ENCODE assay signal across 8 mouse cellular contexts in the genomic region with DNA sequence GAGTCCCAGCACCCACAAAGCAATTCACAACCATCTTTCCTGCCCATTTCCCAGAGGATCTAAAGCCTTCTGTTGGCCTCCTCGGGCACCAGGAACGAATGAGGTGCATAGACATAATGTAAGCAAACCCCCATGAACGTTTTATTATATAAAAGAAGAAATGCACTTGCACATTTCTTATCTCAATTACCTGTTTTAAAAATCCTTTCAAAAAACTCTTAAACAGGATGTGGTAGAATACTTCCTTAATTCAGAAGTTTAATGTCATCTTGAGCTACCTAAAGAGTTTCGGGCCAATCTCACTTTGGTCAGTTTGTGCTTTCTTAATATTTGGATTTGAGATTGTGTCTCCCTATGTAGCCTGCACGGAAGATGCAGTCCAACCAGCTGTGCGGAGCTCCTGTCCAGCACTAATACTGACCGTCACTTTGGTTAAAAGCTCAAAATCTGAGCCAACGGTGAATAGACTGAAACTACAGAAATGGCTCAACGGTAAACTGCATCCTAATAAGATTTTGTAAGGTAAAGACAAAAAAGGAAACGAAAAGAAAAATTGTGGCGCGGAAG. TPM values are rescaled to one million over a fixed set of nuclear protein-coding genes. Genes with fewer than 3 reads are reported as not detected.
DNase-seq lines count a peak whose midpoint lies in the region; ATAC-seq and TF ChIP-seq lines count a peak whose summit lies in the region.

No protein-coding gene starts in this region.

- peaks cover 81% of the 10 kb centered on the region for H3K79me2 ChIP-seq in C2C12 (ENCODE audit: control insufficient read depth, insufficient read depth)

- no peak for TF ChIP-seq CTCF in gastrocnemius, adult 2 months (IDR thresholded peaks at IDR 0.05)
- TF ChIP-seq CTCF in C2C12 (IDR thresholded peaks at IDR 0.05; ENCODE audit: control insufficient read depth, insufficient read depth, insufficient read length), result no peak
- no peak for TF ChIP-seq CTCF in liver, postnatal 0 days (IDR thresholded peaks at IDR 0.05; ENCODE audit: low read depth)

- TF ChIP-seq EP300 in liver, postnatal 0 days (IDR thresholded peaks at IDR 0.05; ENCODE audit: low read depth), result no peak

- H3K36me3 ChIP-seq in C2C12 (ENCODE audit: control insufficient read depth, insufficient read depth), result peaks cover 67% of the 10 kb centered on the region
- H3K36me3 ChIP-seq in forebrain, embryonic 14.5 days (ENCODE audit: control insufficient read depth, insufficient read depth, low read length), result peaks cover 51% of the 10 kb centered on the region
- peaks cover 53% of the 10 kb centered on the region for H3K36me3 ChIP-seq in liver, postnatal 0 days (replicated peaks; ENCODE audit: insufficient read depth, low read length)

- no peaks in the 10 kb centered on the region for H3K9me3 ChIP-seq in forebrain, embryonic 14.5 days (replicated peaks; ENCODE audit: control insufficient read depth, low read length)
- H3K9me3 ChIP-seq in liver, postnatal 0 days (ENCODE audit: low read length), result no peaks in the 10 kb centered on the region

- peak overlapping the region; percentile 97 for H3K4me3 ChIP-seq in gastrocnemius, adult 2 months
- H3K4me3 ChIP-seq in C2C12 (ENCODE audit: insufficient read depth, poor library complexity, severe bottlenecking), result peak overlapping the region; percentile 80
- H3K4me3 ChIP-seq in forebrain, embryonic 14.5 days (ENCODE audit: low read depth, low read length), result peak overlapping the region; percentile 67
- peak overlapping the region; percentile 85 for H3K4me3 ChIP-seq in liver, postnatal 0 days (ENCODE audit: low read depth, low read length)

- WGBS in forebrain, embryonic 14.5 days, result 15% methylated on average over 12 of the region's 12 CpGs
- WGBS in liver, postnatal 0 days (ENCODE audit: insufficient replicate concordance), result 8% methylated on average over 12 of the region's 12 CpGs

- H3ac ChIP-seq in C2C12 (ENCODE audit: control insufficient read depth, insufficient read length, low read depth), result peak overlapping the region; percentile 93

- H3K4me1 ChIP-seq in forebrain, embryonic 14.5 days (ENCODE audit: control insufficient read depth, insufficient read depth, low read length), result peaks cover 28% of the 10 kb centered on the region
- peaks cover 24% of the 10 kb centered on the region for H3K4me1 ChIP-seq in liver, postnatal 0 days (ENCODE audit: insufficient read depth)

- DNase-seq in gastrocnemius, adult 2 months, result no peak
- DNase-seq in gastrocnemius, postnatal 36 days, result no peak
- no peak for DNase-seq in forebrain, embryonic 14.5 days (ENCODE audit: low spot score)
- DNase-seq in liver, postnatal 0 days, result no peak
- no peak for DNase-seq in left cerebral cortex, adult 8-10 months (ENCODE audit: low spot score in 2 of 2)
- no peak for DNase-seq in spleen, adult 18-20 months
- DNase-seq in cerebellum, adult 8-10 months, result no peak

- no peak for ATAC-seq in forebrain, embryonic 14.5 days
- no peak for ATAC-seq in liver, postnatal 0 days

- intact Hi-C loops in gastrocnemius, adult 2 months (cut with DNase I), result loop anchor here (2.0 to 5.0 kb wide), 2 partner anchors 14 to 196 kb away; a partner anchor contains a TSS
- intact Hi-C loops in gastrocnemius, postnatal 36 days (cut with DNase I), result no loop called here

- H3K27ac ChIP-seq in gastrocnemius, adult 2 months, result peak overlapping the region; percentile 95
- peak overlapping the region; percentile 92 for H3K27ac ChIP-seq in forebrain, embryonic 14.5 days (ENCODE audit: low read depth, low read length)
- peak overlapping the region; percentile 97 for H3K27ac ChIP-seq in liver, postnatal 0 days (ENCODE audit: low read depth)

- peak overlapping the region; percentile 86 for H3K9ac ChIP-seq in forebrain, embryonic 14.5 days (ENCODE audit: low read length)
- peak overlapping the region; percentile 95 for H3K9ac ChIP-seq in liver, postnatal 0 days (replicated peaks)

- peaks cover 49% of the 10 kb centered on the region for H3K79me3 ChIP-seq in C2C12 (ENCODE audit: low read depth)

- peak overlapping the region; percentile 77 for H3K4me2 ChIP-seq in forebrain, embryonic 14.5 days (ENCODE audit: low read length)
- H3K4me2 ChIP-seq in liver, postnatal 0 days (ENCODE audit: low read depth, low read length), result peak overlapping the region; percentile 74

- H3K27me3 ChIP-seq in C2C12 (ENCODE audit: control insufficient read depth, insufficient read depth, insufficient read length), result no peaks in the 10 kb centered on the region
- no peaks in the 10 kb centered on the region for H3K27me3 ChIP-seq in forebrain, embryonic 14.5 days (replicated peaks; ENCODE audit: control insufficient read depth, insufficient read depth, low read length)
- no peaks in the 10 kb centered on the region for H3K27me3 ChIP-seq in liver, postnatal 0 days (ENCODE audit: insufficient read depth, low read length)

TF ChIP-seq in C2C12, 6 proteins besides CTCF, POLR2A, EP300 and RAD21:
- TF ChIP-seq MYOG (IDR thresholded peaks at IDR 0.05; ENCODE audit: control insufficient read depth, extremely low read depth, insufficient read length) (no peak), CEBPB (IDR thresholded peaks at IDR 0.05; ENCODE audit: low read depth) (no peak), MAX (IDR thresholded peaks at IDR 0.05) (no peak), MYOD1 (IDR thresholded peaks at IDR 0.05; ENCODE audit: control insufficient read depth, insufficient read length, low read depth) (no peak), FOSL1 (IDR thresholded peaks at IDR 0.05; ENCODE audit: insufficient read depth, low read length, poor library complexity, severe bottlenecking) (no peak), USF1 (IDR thresholded peaks at IDR 0.05; ENCODE audit: low read depth) (no peak)
TF ChIP-seq in C2C12: peak in this region for 0.

RNA-seq across cellular contexts. Expression of a gene that starts 1.0 kb away (rescaled TPM):
- 10 to 100 TPM; 38.7 to 46.2 TPM for total RNA-seq in gastrocnemius, adult 2 months (2021)
- total RNA-seq in gastrocnemius, postnatal 36 days (2021), result 10 to 100 TPM; 27.7 to 39.8 TPM
- polyA plus RNA-seq in C2C12 (2012; fragmentation: generic; extraction: Trizol), result 130 TPM
- 78.9 and 95.2 TPM in 2 replicates for polyA plus RNA-seq in forebrain, embryonic 14.5 days (2014; fragmentation: Nextera tagmentation; extraction: Ambion mirVana)
- polyA plus RNA-seq in liver, postnatal 0 days (2015; fragmentation: Nextera tagmentation; extraction: Ambion mirVana), result 24.1 and 28.2 TPM in 2 replicates
- 100 to 1,000 TPM; 164 to 219 (median 188) TPM for total RNA-seq in left cerebral cortex, adult 8-10 months (2022)

RNA-seq across cellular contexts. Expression of a gene that starts 7.7 kb away (rescaled TPM):
- total RNA-seq in gastrocnemius, adult 2 months (2021), result 1 to 10 TPM; 2.1 to 3.1 TPM
- total RNA-seq in gastrocnemius, postnatal 36 days (2021), result 1 to 10 TPM; 3.7 to 4.1 TPM
- polyA plus RNA-seq in C2C12 (2012; fragmentation: generic; extraction: Trizol), result 80.0 TPM
- 18.2 and 18.4 TPM in 2 replicates for polyA plus RNA-seq in forebrain, embryonic 14.5 days (2014; fragmentation: Nextera tagmentation; extraction: Ambion mirVana)
- 7.5 and 9.2 TPM in 2 replicates for polyA plus RNA-seq in liver, postnatal 0 days (2015; fragmentation: Nextera tagmentation; extraction: Ambion mirVana)
- 1 to 10 TPM; 3.9 to 7.6 (median 5.1) TPM for total RNA-seq in left cerebral cortex, adult 8-10 months (2022)

RNA-seq across cellular contexts. Expression of a gene that starts 12.1 kb away (rescaled TPM):
- 10 to 100 TPM; 14.2 to 15.1 TPM for total RNA-seq in gastrocnemius, adult 2 months (2021)
- total RNA-seq in gastrocnemius, postnatal 36 days (2021), result 10 to 100 TPM; 17.6 to 25.1 TPM
- polyA plus RNA-seq in C2C12 (2012; fragmentation: generic; extraction: Trizol), result 10.6 TPM
- polyA plus RNA-seq in forebrain, embryonic 14.5 days (2014; fragmentation: Nextera tagmentation; extraction: Ambion mirVana), result 9.8 and 10.3 TPM in 2 replicates
- 9.1 and 9.5 TPM in 2 replicates for polyA plus RNA-seq in liver, postnatal 0 days (2015; fragmentation: Nextera tagmentation; extraction: Ambion mirVana)
- 10 to 100 TPM; 14.0 to 16.8 (median 16.1) TPM for total RNA-seq in left cerebral cortex, adult 8-10 months (2022)

RNA-seq across cellular contexts. Expression of a gene that starts 19.2 kb away (rescaled TPM):
- 10 to 100 TPM; 13.7 to 17.9 TPM for total RNA-seq in gastrocnemius, adult 2 months (2021)
- 10 to 100 TPM; 25.2 to 41.2 TPM for total RNA-seq in gastrocnemius, postnatal 36 days (2021)
- polyA plus RNA-seq in C2C12 (2012; fragmentation: generic; extraction: Trizol), result 0.06 TPM
- polyA plus RNA-seq in forebrain, embryonic 14.5 days (2014; fragmentation: Nextera tagmentation; extraction: Ambion mirVana), result 6.9 and 10.9 TPM in 2 replicates
- 10.3 and 11.1 TPM in 2 replicates for polyA plus RNA-seq in liver, postnatal 0 days (2015; fragmentation: Nextera tagmentation; extraction: Ambion mirVana)
- 10 to 100 TPM; 67.5 to 73.8 (median 70.9) TPM for total RNA-seq in left cerebral cortex, adult 8-10 months (2022)

RNA-seq across cellular contexts. Expression of a gene that starts 26.9 kb away (rescaled TPM):
- 1 to 10 TPM; 2.0 to 2.4 TPM for total RNA-seq in gastrocnemius, adult 2 months (2021)
- total RNA-seq in gastrocnemius, postnatal 36 days (2021), result 1 to 10 TPM; 2.4 to 2.5 TPM
- 7.3 TPM for polyA plus RNA-seq in C2C12 (2012; fragmentation: generic; extraction: Trizol)
- 6.2 and 9.9 TPM in 2 replicates for polyA plus RNA-seq in forebrain, embryonic 14.5 days (2014; fragmentation: Nextera tagmentation; extraction: Ambion mirVana)
- 2.9 and 3.2 TPM in 2 replicates for polyA plus RNA-seq in liver, postnatal 0 days (2015; fragmentation: Nextera tagmentation; extraction: Ambion mirVana)
- total RNA-seq in left cerebral cortex, adult 8-10 months (2022), result 10 to 100 TPM; 24.4 to 28.0 (median 26.5) TPM
